Mouse (Mus musculus): ENCODE data around the gene Mrpl37. TPM values are rescaled to one million over a fixed set of nuclear protein-coding genes. Genes with fewer than 3 reads are reported as not detected.

The Mrpl37 gene
- total and polyA plus RNA-seq, 3 experiments: 53.5 to 123 (median 53.6) TPM

DNA sequence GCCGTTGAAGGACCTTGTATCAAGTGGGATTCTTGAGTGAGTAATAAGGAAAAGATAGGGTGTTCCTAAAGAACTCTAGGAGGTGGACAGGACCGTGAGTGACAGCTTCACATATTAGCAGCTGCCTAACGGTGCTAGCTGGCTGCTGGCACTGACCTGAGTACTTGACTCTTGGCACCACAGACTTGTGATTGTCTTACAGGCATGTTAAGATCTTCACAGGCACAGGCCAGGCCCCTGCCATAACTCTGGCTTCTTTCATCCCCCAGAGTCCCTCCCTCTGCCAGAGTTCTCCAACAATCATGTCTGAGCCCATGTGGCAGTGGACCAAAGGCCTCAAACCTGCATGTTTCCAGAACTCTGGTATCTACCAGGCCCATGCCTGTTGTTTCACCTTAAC lies 48.1 kb downstream of the Mrpl37 start:
- TF ChIP-seq SIN3A (IDR thresholded peaks at IDR 0.05; ENCODE audit: low read length) (no peak), RCOR1 (conservative IDR thresholded peaks at IDR 0.05; ENCODE audit: low read depth, low read length) (no peak), NELFE (IDR thresholded peaks at IDR 0.05; ENCODE audit: low read depth, low read length) (no peak), USF2 (conservative IDR thresholded peaks at IDR 0.05; ENCODE audit: low read depth, low read length) (no peak), JUN (IDR thresholded peaks at IDR 0.05; ENCODE audit: insufficient read depth, low read depth, low read length) (no peak), BHLHE40 (IDR thresholded peaks at IDR 0.05; ENCODE audit: low read depth, low read length) (no peak), ZC3H11A (IDR thresholded peaks at IDR 0.05; ENCODE audit: low read depth, low read length) (no peak), ETS1 (conservative IDR thresholded peaks at IDR 0.05; ENCODE audit: low read depth, low read length) (no peak), CHD2 (IDR thresholded peaks at IDR 0.05; ENCODE audit: low read length) (no peak), TCF12 (IDR thresholded peaks at IDR 0.05; ENCODE audit: low read depth, low read length) (no peak), ZNF384 (IDR thresholded peaks at IDR 0.05; ENCODE audit: low read depth, low read length) (no peak), UBTF (IDR thresholded peaks at IDR 0.05; ENCODE audit: low read depth, low read length) (no peak), MAFK (IDR thresholded peaks at IDR 0.05; ENCODE audit: insufficient replicate concordance, low read length) (no peak)
- H3K4me3 ChIP-seq (replicated peaks in 1 of 3; ENCODE audit: low read depth in 2 of 3, low read length in 2 of 3, poor library complexity in 1 of 3): no peak overlapping the region
- H3K4me1 ChIP-seq (ENCODE audit: control insufficient read depth in 1 of 2, insufficient read depth in 2 of 2): peaks cover 23 to 100% of the 10 kb centered on the region in 2 experiments
- peaks cover 0 to 81% of the 10 kb centered on the region in 2 experiments for H3K36me3 ChIP-seq (replicated peaks in 1 of 2; ENCODE audit: control insufficient read depth in 1 of 2, insufficient read depth in 1 of 2, low read length in 1 of 2)
- no peak overlapping the region for H3K27ac ChIP-seq (ENCODE audit: insufficient read depth, low read depth)
- H3K9me3 ChIP-seq (replicated peaks; ENCODE audit: low read length): no peaks in the 10 kb centered on the region
- dilution Hi-C loops (cut with MboI; ENCODE audit: extremely low pct_ligation_motif_present, extremely low pct_unique_long_range_greater_than_20kb, low sequenced_read_pairs): no loop called here
- no peaks in the 10 kb centered on the region; the same call in 1 of the 2 replicates for H3K79me2 ChIP-seq (replicated peaks; ENCODE audit: control insufficient read depth, extremely low read depth, insufficient read depth, poor library complexity, severe bottlenecking)
- H3K4me2 ChIP-seq (ENCODE audit: insufficient read depth, low read depth, poor library complexity, severe bottlenecking): no peak overlapping the region
- in situ Hi-C loops (cut with MboI; ENCODE audit: low pct_ligation_motif_present, low pct_unique_long_range_greater_than_20kb, low sequenced_read_pairs): no loop called here
- no peaks in the 10 kb centered on the region for H3K27me3 ChIP-seq (replicated peaks)
- H3K9ac ChIP-seq (ENCODE audit: insufficient read depth, low read depth): no peak overlapping the region
- no peak for DNase-seq (ENCODE audit: extremely low read depth)

DNA sequence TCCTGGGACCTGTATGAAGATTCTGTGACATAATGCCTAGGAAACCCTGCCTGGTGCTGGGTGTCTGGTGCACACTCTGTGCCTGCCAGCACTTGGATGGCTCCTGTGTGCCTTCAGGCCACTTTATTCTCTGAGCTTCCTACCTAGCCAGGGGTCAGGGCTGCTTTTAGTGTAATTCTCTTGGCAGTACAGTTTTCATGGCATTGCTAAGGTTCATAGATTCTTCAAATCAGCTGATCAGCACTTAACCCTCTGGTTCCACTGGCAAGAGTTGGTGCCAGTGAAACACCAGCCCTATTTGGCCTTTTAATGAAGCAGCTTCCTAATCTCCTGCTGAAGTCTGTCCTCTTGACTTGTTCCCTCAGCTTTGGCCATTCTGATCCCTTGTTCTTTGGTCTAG lies 49.4 kb downstream of the Mrpl37 start:
- Histone ChIP-seq H3K4me1 (ENCODE audit: control insufficient read depth in 1 of 2, insufficient read depth in 2 of 2) (peaks cover 23 to 100% of the 10 kb centered on the region in 2 experiments), H3K4me3 (replicated peaks in 1 of 3; ENCODE audit: low read depth in 2 of 3, low read length in 2 of 3, poor library complexity in 1 of 3) (no peak overlapping the region), H3K27ac (ENCODE audit: insufficient read depth, low read depth) (no peak overlapping the region), H3K36me3 (replicated peaks in 1 of 2; ENCODE audit: control insufficient read depth in 1 of 2, insufficient read depth in 1 of 2, low read length in 1 of 2) (peaks cover 0 to 82% of the 10 kb centered on the region in 2 experiments), H3K9me3 (replicated peaks; ENCODE audit: low read length) (no peaks in the 10 kb centered on the region), H3K79me2 (replicated peaks; ENCODE audit: control insufficient read depth, extremely low read depth, insufficient read depth, poor library complexity, severe bottlenecking) (no peaks in the 10 kb centered on the region), H3K4me2 (ENCODE audit: insufficient read depth, low read depth, poor library complexity, severe bottlenecking) (no peak overlapping the region), H3K27me3 (replicated peaks) (no peaks in the 10 kb centered on the region), H3K9ac (ENCODE audit: insufficient read depth, low read depth) (no peak overlapping the region)
- DNase-seq (ENCODE audit: extremely low read depth): no peak
- dilution Hi-C loops (cut with MboI; ENCODE audit: extremely low pct_ligation_motif_present, extremely low pct_unique_long_range_greater_than_20kb, low sequenced_read_pairs) (no loop called here), in situ Hi-C loops (cut with MboI; ENCODE audit: low pct_ligation_motif_present, low pct_unique_long_range_greater_than_20kb, low sequenced_read_pairs) (no loop called here)
- no peak for TF ChIP-seq TBP (conservative IDR thresholded peaks at IDR 0.05; ENCODE audit: low read depth, low read length)
- TF ChIP-seq SIN3A (IDR thresholded peaks at IDR 0.05; ENCODE audit: low read length): no peak
- no peak for TF ChIP-seq RCOR1 (conservative IDR thresholded peaks at IDR 0.05; ENCODE audit: low read depth, low read length)
- TF ChIP-seq PAX5 (IDR thresholded peaks at IDR 0.05; ENCODE audit: low read length): no peak
- TF ChIP-seq TCF12 (IDR thresholded peaks at IDR 0.05; ENCODE audit: low read depth, low read length): no peak
- TF ChIP-seq NRF1 (IDR thresholded peaks at IDR 0.05; ENCODE audit: low read depth, low read length): no peak
- TF ChIP-seq JUN (IDR thresholded peaks at IDR 0.05; ENCODE audit: insufficient read depth, low read depth, low read length): no peak
- no peak for TF ChIP-seq CHD1 (IDR thresholded peaks at IDR 0.05; ENCODE audit: low read depth, low read length)
- no peak for TF ChIP-seq ZMIZ1 (IDR thresholded peaks at IDR 0.05; ENCODE audit: low read depth, low read length)
- no peak for TF ChIP-seq E2F4 (IDR thresholded peaks at IDR 0.05; ENCODE audit: insufficient replicate concordance, low read depth, low read length)

All from CH12.LX (cell line).